Mouse (Mus musculus) brain, embryonic 18.5 days (tissue): Measurements from ENCODE around the gene Sema6c.
"Not testable (repeated sequence)": the region's sequence is repeated elsewhere in the genome, so short reads cannot be mapped to it uniquely, and the experiment has no call there.

ENCODE experiments used
- DNase-seq: peaks from one replicate; pipeline ENCODE4 v3.0.0-alpha.2; 2012; ENCODE audit warnings: low read depth, low spot score

Sema6c gene

DNA sequence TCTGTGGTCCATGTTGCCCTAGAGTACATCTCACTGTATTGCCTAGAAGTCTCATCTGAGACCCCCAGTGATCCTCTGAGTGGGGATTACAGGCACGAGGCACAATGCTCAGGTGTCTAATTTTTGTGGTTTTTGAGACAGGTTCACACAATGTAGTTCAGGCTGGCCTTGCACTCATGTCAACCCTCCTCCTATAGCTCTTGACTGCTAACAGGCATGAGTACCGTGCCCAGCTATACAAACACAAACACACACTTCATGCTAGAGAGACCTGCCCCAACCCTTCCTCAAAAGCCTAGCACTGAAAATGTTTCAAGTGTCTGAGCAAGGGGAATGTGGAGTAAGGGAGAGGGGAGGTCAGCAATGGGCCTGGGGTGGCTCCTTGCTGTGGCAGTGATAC is 25.8 kb downstream of the Sema6c start:
- no peak for DNase-seq

DNA sequence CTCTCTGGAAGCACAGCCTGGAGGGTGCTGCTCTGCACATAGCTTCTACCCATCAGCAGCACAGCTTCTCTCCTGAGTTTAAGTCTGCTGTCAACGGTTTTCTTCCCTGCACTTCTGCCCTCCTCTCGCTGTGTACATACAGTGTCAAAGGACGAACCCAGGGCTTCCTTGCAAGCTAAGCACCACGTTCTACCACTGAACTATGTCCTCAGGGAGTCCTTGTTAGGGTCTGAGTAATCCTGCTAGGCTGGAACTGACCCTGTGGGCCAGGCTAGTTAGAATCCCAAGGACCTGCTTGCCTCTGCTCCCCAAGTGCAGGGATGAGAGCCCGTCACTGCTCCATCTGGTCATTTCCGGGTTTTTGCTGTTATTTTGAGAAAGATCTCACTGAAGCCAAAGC is 26.6 kb downstream of the Sema6c start:
- DNase-seq: no peak

DNA sequence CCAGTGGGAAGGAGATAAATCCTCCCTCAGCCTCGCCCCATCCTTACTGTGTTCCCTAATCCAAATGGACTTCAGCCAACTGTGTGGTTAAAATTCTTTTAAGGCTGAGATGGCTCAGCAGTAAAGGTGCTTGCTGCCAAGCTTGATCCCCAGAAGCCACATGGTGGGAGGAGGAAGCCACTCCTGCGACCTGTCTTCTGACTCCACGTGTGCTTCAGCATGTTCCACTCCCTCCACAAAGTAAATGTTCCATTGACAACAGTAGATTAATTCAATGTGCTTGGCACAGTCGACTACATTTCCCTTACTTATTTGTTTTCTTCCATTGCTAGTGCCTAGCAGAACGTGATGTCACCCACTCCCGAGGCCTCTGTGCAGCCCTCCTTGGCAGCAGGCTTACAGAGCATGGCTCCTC is 34.5 kb downstream of the Sema6c start:
- DNase-seq: no peak

DNA sequence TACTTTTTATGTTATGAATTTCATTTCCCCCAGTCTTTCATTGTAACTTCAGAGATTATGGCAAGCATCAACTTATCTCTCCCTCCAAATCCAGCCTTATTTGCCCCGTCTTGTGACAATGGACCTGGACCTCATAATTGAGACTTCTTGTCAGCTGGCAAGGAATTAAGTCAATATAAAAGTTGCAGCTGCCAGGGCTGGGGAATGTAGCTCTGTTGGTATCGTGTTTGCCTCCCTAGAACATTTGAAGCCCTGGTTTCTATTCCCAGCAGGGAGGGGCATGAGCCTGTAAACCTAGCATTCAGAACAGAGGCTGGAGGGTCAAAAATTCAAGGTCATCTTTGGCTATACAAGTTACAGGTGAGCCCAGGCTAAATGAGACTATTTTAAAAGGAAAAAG is 35.5 kb downstream of the Sema6c start:
- no peak for DNase-seq

DNA sequence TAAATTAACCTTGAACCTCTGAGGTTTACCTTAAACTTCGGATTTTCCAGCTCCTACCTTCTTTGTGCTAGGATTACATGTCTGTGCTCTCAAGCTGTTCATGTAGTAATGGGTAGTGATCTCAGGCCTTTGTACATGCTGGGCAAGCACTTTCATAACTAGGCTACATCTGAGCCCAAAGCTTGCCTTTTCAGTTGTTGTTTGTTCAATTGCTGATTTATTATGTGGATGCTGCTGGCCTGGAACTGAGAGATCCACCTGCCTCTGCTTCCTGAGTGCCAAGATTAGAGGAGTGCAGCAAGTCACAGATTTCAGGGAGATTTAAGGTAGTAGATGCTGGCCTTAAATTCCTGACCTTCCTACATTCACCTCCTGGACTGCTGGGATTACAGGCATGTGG is 38.8 kb downstream of the Sema6c start:
- DNase-seq: no peak

DNA sequence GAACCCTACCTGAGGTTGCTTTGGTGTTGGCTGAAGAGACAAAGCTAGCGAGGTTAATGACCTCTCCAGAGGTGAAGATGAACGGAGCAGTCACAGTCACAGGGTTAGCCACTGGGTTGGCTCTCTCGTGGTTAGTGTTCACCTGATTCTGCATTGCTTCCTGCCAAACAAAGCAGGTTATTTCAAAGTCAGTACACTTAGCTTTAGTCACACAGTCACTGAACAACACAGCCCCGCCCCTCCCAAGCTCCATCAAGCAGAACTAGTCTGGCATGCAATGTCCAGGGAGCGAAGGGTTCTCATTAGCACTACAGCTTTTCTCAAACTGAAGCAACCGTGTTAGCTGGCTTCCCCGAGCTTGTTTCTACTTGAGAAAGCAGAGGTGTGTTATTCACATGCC is 39.9 kb downstream of the Sema6c start:
- DNase-seq: no peak

DNA sequence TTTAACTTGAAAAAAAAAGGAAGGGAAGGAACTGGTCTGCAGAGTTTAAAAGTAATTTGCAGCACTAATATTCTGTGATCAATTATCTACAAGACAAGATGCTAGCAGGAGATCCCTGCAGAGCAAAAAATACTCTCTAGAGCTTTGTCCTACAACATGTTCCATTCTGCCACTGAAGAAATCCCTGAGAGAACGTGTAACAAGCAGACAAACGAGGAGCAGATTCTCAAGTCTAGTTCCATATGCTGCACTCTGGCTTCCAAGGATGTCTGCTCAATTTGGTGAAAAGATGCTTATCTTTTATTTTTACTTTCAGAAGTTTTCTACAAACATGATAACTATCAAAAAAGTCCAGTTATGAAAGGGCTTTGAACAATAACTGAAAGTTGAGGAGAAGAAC is 40.3 kb downstream of the Sema6c start:
- no peak for DNase-seq

DNA sequence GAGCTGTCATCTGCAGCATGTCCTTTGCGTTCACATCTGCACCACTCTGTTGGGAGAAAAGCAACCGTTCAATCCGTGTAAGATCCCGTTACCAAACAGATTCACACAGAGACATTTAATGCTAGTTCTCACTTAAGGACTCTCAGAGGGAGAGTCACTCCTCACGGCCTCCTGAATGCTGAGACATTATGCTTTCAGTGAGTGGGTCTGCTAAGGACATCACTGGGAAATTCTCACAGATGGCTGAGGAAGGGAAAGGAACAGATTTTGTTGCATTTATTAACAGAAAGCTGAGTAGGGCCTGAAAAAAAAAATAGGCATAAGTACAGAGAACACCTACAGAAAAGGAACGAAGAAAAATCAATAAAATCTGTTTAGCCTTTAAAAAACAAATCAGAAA is 43.6 kb downstream of the Sema6c start:
- DNase-seq: no peak

DNA sequence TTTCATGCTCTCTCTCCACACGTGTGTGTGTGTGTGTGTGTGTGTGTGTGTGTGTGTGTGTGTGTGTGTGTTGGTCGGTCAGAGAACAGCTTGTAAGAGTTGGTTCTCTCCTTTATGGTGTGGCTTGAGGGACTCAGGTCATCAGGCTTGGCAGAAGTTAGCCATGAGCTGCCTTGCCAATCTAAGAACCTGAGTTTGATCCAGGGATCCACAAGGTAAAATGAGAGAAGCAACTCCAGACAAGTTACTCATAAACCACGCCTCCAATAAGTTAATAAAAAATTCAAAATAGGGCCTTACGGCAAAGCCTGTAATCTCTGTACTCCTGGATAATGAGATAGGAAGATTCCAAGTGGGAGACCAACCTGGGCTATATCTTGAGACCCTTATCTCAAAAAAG is 48.0 kb downstream of the Sema6c start:
- DNase-seq: no peak

DNA sequence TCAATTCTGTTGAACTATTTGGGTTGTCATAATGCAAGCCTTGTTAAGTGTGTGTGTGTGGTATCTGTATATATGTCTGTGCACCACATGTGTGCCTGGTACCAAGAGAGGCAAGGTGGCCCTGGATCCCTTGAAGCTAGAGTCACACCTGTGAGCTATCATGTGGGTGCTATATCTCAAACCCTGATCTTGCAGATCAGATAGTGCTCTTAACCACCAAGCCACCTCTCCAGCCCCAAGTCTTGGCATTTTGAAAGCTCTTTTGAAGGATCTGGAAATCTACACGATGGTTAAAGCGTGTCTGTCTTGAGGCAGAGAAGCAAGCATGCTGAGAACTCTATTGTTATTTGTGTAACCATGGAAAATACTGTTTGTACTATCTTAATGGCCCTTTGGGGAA is 50.3 kb downstream of the Sema6c start:
- no peak for DNase-seq

DNA sequence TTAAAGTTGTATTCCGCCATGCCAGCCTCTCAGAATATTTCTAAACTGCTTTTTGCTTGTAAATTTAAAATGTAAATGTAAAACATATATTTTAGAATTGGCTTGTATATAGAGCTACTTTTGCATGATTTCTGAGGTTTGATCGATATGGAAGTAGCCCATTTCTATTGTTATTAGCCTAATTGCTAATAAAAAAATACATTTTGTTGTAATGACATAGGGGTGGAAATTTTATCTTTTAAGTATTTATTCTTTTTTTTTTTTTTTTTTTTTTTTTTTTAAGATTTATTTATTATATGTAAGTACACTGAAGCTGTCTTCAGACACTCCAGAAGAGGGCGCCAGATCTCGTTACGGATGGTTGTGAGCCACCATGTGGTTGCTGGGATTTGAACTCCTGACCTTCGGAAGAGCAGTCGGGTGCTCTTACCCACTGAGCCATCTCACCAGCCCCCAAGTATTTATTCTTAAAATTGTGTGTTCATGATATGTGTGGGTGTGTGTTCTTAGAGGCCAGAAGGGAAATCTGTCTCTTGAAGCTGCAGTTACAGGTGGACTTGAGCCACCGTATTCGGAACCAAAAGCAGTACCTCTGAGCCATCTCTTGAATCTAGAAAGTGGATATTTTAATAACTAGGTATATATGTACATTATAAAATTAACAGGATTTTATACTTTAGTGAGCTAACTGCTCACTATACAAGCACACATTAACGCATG is 52.8 kb downstream of the Sema6c start:
- DNase-seq: not testable (repeated sequence)

DNA sequence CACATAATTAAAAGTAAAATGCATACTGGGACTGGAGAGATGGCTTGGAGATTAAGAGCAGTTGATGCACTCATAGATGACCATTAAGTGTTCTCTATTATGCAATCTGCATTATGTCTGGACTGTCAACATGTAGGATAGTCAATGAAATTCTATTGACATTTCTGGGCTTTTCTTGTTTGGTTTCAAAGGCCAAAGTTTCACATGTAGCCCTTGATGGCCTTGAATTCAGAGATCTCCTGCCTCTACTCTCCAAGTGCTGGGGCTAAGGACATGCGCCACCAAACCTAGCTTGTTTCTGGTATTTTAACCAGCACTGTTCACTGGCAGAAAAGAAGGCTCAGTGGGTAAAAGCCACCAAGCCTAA is 53.3 kb downstream of the Sema6c start:
- DNase-seq: no peak

DNA sequence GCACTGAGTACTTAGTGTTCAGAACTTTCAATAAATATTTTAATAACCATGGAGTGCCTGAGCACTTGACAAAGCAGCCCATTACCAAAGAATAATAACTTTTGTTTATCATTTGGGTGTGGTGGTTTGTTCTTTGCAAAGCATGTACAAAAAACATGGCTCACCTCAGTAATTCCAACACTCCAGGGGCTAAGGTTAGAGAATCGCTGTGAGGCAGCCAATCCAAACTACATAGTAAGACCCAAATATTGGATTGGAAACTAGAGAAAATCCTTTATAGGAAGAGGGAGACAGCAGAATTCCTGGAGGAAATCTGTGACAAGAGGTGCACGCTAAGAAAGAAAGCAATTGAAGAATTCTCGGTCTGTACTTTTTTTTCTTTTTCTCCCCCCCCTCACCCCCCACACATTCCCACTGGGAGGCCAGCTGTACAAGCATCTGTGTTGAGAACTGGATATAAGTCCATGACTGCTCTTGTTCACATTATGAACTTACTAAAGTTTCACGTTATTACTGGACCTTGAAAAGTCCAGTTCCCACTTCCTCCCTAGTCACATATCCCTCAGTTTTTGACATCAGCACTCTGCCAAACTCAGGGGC is 56.5 kb downstream of the Sema6c start:
- no peak for DNase-seq

DNA sequence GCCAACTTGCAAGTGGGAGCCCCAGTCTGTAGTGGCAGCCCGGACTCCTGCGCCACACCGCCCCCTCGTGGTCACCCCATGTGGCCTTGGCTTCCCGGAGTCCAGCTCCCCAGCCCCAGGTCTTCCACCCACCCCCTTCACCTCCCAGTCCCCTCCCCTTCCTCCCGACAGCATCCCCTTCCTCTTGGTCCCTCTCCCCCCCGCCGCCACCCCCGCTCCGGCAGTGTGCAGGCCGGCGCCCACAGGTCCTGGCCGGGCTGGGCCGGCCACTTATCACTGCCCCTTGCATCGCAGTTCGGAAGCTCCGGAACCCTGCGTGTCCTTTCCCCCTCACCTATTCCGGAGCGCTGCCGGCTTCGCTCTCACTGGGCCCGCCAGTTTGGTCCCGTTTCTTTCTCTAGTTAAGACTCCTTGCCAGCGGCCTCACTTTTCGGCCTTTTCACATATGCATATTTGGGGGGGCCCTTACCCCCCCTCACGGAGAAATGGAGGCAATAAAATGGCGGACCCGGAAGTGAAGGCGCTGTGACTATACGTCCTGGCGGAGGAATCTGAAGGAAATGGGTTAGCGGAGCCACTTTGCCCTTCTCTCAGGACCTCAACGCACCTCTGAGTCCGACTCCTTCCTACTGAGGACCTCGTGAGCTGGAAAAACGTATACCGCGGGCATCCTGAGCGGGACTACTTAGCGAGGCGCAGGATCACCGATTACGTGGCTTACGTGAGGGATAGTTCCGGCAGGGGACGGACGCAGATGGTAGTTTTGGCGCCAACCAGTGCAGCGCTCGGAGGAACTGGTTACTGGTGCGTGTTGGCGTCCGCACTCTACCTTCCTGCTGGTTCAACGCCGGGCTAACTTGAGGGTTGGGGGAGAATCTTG is 57.2 kb downstream of the Sema6c start, which contains the start of gene Gabpb2:
TSS of gene Gabpb2 (minus strand) at position 662 of the 880 bp plus-strand sequence.
- peak; percentile 79 for DNase-seq

DNA sequence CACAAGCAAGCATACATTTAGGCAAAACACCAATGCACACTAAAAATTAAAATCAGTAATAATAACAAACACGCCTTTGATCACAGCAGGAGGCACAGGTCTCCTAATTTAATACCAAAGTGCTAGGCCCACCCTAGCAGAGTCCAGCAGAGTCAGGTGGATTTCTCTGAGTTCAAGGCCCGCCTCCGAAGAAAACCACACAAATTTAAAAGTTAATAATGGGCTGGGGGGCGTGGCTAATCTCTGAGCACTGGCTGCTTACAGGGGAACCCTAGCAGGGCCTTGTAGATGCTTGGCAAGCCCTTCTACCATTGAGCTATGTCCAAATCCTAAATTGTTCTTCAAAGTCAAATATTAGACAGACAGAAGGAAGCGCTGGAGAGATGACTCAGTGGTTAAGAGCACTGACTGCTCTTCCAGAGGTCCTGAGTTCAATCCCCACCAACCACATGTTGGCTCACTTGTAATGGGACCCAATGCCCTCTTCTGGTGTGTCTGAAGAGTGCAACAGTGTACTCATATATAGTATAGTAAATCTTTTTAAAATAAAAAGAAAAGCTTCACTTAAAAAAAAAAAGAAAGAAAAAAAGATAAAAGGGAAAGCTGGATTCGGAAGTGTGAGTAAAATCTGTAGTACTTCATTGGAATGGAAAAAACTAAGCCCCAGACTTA is 58.3 kb downstream of the Sema6c start:
- no peak for DNase-seq

DNA sequence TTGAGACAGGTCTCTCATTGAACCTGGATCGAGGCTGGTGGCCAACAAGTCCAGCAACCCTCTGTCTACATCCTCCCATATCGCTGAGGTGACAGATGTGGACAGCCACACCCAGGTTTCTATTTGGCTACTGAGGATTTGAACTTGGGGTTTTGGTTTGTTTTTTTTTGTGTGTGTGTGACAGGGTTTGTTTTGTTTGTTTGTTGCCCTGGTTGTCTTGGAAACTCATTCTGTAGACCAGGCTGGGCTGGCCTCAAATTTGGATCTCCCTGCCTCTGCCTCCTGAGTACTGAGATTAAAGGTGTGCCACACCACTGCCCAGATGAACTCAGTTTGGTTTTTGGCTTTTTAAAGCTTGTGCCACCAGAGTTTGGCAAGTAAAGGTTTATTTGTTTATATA is 62.8 kb downstream of the Sema6c start:
- no peak for DNase-seq
